Mouse (Mus musculus): ENCODE measurements around the gene Pcnp.

Gene Pcnp

DNA sequence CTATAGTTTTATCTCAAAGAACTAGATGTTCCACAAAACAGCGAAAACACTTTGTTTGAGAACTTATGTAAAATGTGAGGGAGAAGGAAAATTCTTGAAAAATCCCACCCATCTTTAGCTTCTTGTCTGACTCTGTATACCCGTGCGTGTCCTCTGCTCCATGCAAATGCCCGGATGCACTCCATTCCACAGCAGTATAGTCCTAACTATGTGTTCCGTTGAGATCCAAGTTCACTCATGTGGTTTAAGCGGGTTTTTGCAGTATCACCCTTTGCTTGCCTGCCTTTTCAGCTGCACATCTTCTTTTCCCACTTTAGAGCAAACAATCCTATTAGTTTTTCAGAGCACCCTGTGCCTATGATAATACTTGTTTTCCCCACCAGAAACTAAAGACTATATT lies 7.0 kb upstream of the Pcnp start:
- DNase-seq (ENCODE audit: low read depth, low spot score): no peak

DNA sequence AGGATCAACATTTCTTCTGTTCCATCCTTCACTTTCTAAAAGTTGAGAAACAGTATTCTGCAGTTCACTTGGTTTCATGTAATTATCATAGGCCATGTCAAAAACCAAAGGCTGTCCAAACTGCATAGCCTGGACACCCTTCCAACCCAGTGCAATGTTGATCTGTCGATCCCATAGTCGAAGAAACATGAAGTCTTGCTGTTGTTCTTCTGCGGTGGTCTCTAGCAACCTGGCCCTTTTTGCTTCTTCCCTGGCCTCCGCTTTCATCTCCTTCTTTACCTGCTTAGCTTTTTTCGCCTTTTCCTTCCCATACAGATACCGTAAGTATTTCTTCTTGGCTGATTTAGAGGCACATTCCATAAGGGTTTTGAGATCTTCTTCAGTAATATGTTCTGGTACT lies 5.0 kb upstream of the Pcnp start:
- no peak for DNase-seq (ENCODE audit: low read depth, low spot score)

- DNase-seq (ENCODE audit: low read depth, low spot score): peak; percentile 49
Measured at GRCm38 (mm10) chr16:56028722-56029551, 602 bp downstream of the Pcnp start.

DNA sequence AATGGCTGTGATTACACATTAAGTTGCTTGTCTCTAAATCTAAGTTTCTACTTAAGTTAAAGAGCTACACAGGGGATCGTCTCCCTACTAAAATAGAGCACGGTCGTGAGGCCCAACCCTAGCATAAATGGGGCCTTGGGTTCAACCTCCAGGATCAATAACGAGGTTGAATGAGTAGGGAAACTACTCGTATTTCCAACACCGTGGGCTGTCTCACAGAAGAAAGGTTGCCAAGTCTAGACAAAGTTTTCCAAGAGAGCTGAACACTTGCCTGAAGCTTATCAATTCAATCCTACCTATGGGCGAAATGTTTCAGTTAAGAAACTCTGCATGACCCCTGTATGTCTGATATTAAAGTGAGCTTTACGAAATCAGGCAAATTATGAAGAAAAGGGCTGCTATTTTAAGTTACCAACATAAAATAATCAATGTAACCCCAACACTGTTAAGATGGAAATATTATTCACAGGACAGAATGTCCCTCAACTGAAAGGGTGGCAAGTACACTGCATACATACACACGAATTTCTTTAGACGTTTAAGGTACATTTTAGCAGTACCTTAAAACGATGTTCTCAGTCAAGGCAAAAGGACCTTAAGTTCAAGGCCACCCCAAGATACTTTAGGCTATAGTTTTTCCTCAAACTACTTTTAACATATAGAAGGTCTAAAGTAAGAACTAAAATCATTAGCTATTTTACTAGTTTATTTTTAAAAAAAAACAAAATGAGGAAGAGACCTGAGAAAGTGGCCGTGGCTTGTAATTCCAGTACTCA lies 1.5 kb downstream of the Pcnp start:
- no peak for DNase-seq (ENCODE audit: low read depth, low spot score)

- no peak for DNase-seq (ENCODE audit: low read depth, low spot score)
Measured at GRCm38 (mm10) chr16:56019660-56020059, 9.9 kb downstream of the Pcnp start.

DNA sequence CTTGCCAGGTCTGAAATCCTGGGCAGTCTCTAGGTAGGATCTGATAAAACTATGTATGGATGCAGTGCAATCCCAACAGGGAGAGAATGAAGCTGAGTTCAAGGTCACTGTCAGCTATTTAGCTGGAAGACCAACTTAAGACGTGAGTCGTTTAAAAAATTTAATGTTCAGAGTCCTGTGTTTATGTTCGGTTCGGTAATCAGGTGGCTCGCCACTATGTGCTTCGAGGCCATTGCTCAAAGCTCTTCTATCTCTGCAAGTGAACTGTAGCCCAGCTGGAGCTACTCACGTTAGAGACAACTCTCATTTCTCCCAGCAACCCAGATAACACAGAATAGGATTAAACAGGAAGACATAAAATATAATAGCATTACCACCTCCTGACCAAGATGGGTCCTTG lies 15.5 kb downstream of the Pcnp start:
- no peak for DNase-seq (ENCODE audit: low read depth, low spot score)

- no peak for DNase-seq (ENCODE audit: low read depth, low spot score)
Measured at GRCm38 (mm10) chr16:56012789-56013743, 16.5 kb downstream of the Pcnp start.

DNA sequence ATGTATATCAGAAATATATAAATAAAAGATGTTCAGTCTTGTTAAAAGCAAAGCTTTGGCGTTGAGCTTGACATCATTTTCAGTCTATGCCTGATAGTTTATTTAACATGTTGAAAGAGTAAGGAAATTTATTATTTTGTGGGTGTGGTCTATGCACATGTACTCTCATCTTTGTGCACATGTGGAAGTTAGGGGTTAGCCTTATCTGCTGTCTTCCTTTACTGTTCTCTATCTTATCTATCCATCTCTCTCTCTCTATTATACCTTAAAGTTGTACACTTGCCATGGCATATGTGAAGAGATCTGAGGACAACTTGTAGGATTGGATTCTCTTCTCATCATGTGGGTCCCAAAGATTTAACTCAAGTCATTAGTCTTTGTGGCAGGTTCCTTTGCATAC lies 20.7 kb downstream of the Pcnp start:
- no peak for DNase-seq (ENCODE audit: low read depth, low spot score)

- DNase-seq (ENCODE audit: low read depth, low spot score): no peak
Measured at GRCm38 (mm10) chr16:56006798-56007197, 22.7 kb downstream of the Pcnp start.

- no peak for DNase-seq (ENCODE audit: low read depth, low spot score)
Measured at GRCm38 (mm10) chr16:55994235-55994634, 35.3 kb downstream of the Pcnp start.

GRCm38 (mm10) chr16:55990311-55990710 lies 39.2 kb downstream of the Pcnp start:
- DNase-seq (ENCODE audit: low read depth, low spot score): no peak

DNA sequence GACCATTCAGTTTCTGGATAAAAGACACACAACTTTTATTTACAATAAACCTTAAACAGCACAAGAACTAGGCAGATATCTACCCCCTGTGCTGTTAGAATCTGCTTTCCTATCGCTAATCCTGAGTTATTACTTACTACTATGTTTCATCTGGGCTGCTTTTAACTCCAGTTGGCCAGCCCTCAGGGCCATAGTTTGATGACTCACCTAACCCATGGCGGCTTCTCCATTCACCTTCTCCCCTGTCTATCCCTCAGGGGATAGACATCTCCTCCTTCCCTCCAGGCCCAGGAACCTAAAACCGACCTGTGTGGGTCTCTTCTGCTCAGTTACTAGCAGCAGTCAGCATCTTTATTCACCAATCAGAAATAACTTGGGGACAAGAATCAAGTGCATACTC lies 43.5 kb downstream of the Pcnp start:
- no peak for DNase-seq (ENCODE audit: low read depth, low spot score)

DNA sequence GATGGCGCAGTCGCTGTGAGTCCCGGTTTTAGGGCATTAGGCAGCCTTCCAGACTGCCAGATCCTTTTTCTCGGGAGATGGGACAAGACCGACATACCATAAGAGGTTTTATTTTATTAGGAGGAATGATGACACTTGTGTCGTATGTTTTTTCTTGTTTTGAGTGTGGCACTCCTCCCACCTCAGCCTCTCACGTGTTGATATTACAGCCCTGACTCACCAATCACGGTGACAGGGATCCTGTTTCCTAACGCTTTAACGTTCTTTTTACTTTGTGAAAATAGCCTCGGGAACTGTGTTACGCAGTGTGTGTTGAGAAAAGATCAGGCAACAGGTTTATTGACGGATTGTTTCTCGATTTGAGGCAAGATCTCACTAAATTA lies 54.6 kb downstream of the Pcnp start:
- DNase-seq (ENCODE audit: low read depth, low spot score): peak; percentile 51

- DNase-seq (ENCODE audit: low read depth, low spot score): peak; percentile 75
Measured at GRCm38 (mm10) chr16:55974256-55974902, 55.2 kb downstream of the Pcnp start.

DNA sequence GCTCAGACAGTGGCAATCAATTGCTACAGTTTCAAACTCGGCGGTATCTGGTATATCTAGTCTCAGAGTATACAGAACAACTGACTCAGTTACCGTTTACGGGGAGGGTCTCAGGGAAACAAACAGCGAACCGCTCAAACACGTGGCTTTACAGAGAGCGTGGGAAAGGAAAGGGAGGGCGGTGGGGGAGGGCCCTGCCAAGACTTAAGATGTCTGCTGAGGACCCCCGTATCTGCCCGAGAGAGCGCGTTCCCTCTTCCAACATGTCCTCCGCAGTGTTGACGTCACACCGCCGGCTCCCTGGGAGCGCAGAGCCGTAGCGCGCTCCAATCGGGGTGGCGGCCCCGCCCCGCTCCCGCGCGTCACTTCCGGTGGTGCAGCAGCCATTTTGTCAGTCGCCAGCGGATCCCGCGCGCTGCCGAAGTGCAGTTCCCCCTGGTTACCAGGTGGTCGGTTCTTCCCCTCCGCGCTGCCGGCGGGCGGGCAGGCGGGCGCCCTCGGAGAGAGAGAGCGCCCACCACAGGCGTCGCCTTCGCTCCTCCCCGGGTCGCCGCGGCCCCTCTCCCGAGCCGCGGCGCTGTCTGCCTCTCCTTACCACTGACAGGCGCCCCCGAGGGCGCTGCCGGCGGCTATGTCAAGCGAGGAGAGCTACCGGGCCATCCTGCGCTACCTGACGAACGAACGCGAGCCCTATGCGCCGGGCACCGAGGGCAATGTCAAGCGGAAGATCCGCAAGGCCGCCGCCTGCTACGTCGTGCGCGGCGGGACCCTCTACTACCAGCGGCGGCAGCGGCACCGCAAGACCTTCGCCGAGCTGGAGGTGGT lies 55.9 kb downstream of the Pcnp start, which contains the start of gene Zbtb11:
Zbtb11 (plus strand) TSS at position 453 of the 825 bp plus-strand sequence.
- DNase-seq (ENCODE audit: low read depth, low spot score): peak; percentile 98

GRCm38 (mm10) chr16:55972626-55973201 lies 56.8 kb downstream of the Pcnp start:
- no peak for DNase-seq (ENCODE audit: low read depth, low spot score)

GRCm38 (mm10) chr16:55971735-55972615 lies 57.6 kb downstream of the Pcnp start:
- DNase-seq (ENCODE audit: low read depth, low spot score): no peak

DNA sequence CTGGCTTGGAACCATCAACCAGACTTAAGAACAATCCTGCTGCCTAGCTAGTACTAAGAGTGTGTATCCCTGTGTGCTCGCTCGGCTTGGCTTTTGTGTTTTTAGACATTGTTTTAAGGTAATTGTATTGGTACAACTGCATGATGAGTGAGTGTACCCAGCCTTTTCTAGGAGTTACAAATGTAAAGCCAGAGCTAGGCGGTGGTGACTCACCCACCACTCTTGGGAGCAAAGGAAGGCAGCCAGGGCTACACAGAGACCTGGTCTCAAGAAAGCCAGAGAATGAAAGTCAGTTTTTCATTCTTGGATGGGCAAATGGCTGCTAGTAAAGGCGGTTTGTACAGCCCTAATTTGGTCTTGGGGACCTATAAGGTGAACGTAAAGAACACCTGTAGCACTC lies 59.1 kb downstream of the Pcnp start:
- no peak for DNase-seq (ENCODE audit: low read depth, low spot score)

- no peak for DNase-seq (ENCODE audit: low read depth, low spot score)
Measured at GRCm38 (mm10) chr16:55969147-55969546, 60.4 kb downstream of the Pcnp start.

All from skeletal muscle tissue, adult 2 months (tissue).